Mouse (Mus musculus): ENCODE data around the gene Trub2.

Trub2 gene

GRCm38 (mm10) chr2:29718581-29718980 lies 69.7 kb downstream of the Trub2 start:
- POLR2A ChIA-PET, result interaction anchor here in 3 of 4 experiments (1.0 to 42.2 kb wide), 10 partner anchors 9 to 89 kb away, joined by 3 to 884 read pairs (median 6); partner anchors contain the start of gene Gm13420 (in 1 of the 3)
- CTCF ChIA-PET, result interaction anchor here in 1 of 4 experiments (0.6 to 1.5 kb wide), 2 partner anchors 15 to 29 kb away, joined by 3 to 4 read pairs; no protein-coding TSS in a partner anchor

GRCm38 (mm10) chr2:29716691-29717090 lies 71.6 kb downstream of the Trub2 start:
- ChIA-PET CTCF (interaction anchor here in 3 of 4 experiments (0.6 to 1.6 kb wide), 11 partner anchors 8 to 193 kb away, joined by 3 to 18 read pairs (median 4); no protein-coding TSS in a partner anchor), POLR2A (interaction anchor here (0.6 to 42.2 kb wide), 28 partner anchors 8 to 268 kb away, joined by 3 to 884 read pairs (median 4); partner anchors contain the start of gene Gm13420 (in 1 of the 4))

DNA sequence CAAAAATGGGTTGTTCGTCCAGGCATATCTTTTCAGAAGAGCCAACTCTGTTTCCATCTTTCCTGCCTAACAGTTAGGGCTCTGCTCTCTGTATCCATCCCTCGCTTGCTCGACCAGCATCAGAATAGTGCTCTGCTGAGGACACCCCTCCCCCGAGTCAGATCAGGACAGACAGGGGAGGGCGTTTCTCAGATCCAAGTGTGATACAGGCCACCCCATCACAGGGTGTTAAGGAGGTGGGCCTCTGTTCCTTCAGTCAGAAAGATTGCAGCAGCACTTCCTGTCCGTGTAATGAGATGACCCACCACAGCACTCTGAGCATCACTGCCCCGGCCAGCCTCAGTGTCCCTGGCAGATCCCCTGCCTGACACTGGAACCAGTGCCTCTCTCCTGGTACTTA lies 72.2 kb downstream of the Trub2 start:
- CTCF ChIA-PET, result interaction anchor here in 3 of 4 experiments (1.0 to 1.6 kb wide), 6 partner anchors 9 to 51 kb away, joined by 3 to 7 read pairs (median 3); no protein-coding TSS in a partner anchor
- POLR2A ChIA-PET, result interaction anchor here (0.8 to 42.2 kb wide), 17 partner anchors 8 to 87 kb away, joined by 3 to 884 read pairs (median 4); partner anchors contain the start of gene Gm13420 (in 1 of the 4)

DNA sequence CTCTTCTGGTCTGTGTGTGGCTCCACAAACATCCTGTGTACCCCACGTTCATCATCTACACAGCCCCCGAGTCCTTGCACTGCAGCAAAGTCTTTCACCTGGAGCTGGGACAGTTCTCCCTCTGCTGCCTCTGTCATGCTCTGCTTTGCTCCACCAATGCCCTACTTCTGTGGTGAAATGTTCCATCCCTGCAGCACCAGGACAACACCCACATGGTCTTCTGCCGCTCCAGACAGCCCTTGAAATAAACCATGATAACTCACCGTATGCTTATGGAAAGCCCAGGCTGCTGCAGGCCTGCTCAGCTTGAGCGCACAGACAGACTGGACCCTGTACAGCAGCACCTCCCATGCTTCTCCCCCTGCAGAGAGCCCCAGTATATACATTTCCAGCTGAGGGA lies 74.2 kb downstream of the Trub2 start:
- CTCF ChIA-PET, result interaction anchor here in 2 of 4 experiments (0.6 kb wide), 2 partner anchors 89 to 416 kb away, joined by 4 read pairs; no protein-coding TSS in a partner anchor
- POLR2A ChIA-PET, result interaction anchor here in 2 of 4 experiments (0.8 to 42.2 kb wide), 9 partner anchors 14 to 84 kb away, joined by 3 to 884 read pairs (median 13); partner anchors contain the start of gene Gm13420 (in 1 of the 2)

GRCm38 (mm10) chr2:29713501-29713900 lies 74.8 kb downstream of the Trub2 start:
- ChIA-PET CTCF (interaction anchor here in 2 of 4 experiments (0.6 kb wide), 2 partner anchors 89 to 416 kb away, joined by 4 read pairs; no protein-coding TSS in a partner anchor), POLR2A (interaction anchor here in 2 of 4 experiments (0.8 to 42.2 kb wide), 15 partner anchors 9 to 135 kb away, joined by 3 to 884 read pairs (median 5); partner anchors contain the start of gene Gm13420 (in 1 of the 2))

GRCm38 (mm10) chr2:29711877-29712276 lies 76.4 kb downstream of the Trub2 start:
- CTCF ChIA-PET, result interaction anchor here in 2 of 4 experiments (0.7 to 1.7 kb wide), 8 partner anchors 20 to 68 kb away, joined by 3 to 8 read pairs (median 4); no protein-coding TSS in a partner anchor
- POLR2A ChIA-PET, result interaction anchor here (0.8 to 42.2 kb wide), 37 partner anchors 9 to 211 kb away, joined by 3 to 884 read pairs (median 5); partner anchors contain the start of gene Gm13420 (in 1 of the 4)
